Comparison of ENCODE assay signal across 22 mouse cellular contexts in the genomic region with DNA sequence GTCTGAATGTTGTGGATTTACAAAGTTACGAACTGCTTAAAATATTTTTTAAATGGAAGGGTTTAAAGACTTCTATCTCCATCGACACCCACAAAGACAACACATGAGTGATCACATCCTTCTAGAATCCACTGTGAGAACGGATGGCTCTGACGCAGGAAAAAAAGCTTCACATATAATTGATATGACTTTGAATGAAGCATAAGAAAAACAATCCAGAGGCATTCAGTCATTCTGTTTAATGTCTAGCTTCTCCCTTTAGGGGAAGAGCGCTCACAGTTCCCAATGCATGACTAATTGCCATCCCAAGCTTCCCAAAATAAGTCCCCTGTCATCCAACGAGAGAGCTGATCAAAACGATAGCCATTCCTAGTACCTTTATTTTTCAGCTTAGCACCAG.
"Had no signal": no experiment of that assay in that cellular context is flagged by ENCODE, and none has a peak within 500 bp of the region (broad histone marks: within the 10 kb centered on the region; RNA-seq: fewer than 3 reads in every experiment).

No protein-coding gene starts in this region.

- H3K4me2 ChIP-seq: lung, embryonic 15.5 days; midbrain, embryonic 11.5 days; midbrain, embryonic 13.5 days; midbrain, embryonic 15.5 days; neural tube, embryonic 13.5 days; neural tube, embryonic 15.5 days; stomach, embryonic 15.5 days had no signal

- H3K27ac ChIP-seq: lung, embryonic 15.5 days; macrophage; midbrain, embryonic 13.5 days; midbrain, embryonic 15.5 days; neural tube, embryonic 13.5 days; neural tube, embryonic 15.5 days; stomach, embryonic 15.5 days; stomach, postnatal 0 days had no signal

- H3K9ac ChIP-seq: liver, postnatal 0 days; lung, embryonic 15.5 days; midbrain, embryonic 13.5 days; midbrain, embryonic 15.5 days; neural tube, embryonic 13.5 days; neural tube, embryonic 15.5 days; stomach, embryonic 15.5 days had no signal

- H3K36me3 ChIP-seq: lung, embryonic 15.5 days; midbrain, embryonic 13.5 days; midbrain, embryonic 15.5 days; neural tube, embryonic 13.5 days; neural tube, embryonic 15.5 days; stomach, embryonic 15.5 days had no signal

- DNase-seq: liver, postnatal 0 days; lung, adult 2 months; lung, postnatal 14 days; lung, postnatal 36 days; retina, postnatal 1 day; right cerebral cortex, adult 18-20 months; right cerebral cortex, postnatal 25 days; right cerebral cortex, postnatal 4 days; thymus, adult 2 months; thymus, postnatal 25 days; thymus, postnatal 4 days had no signal

- ATAC-seq: liver, postnatal 0 days; lung, postnatal 0 days; midbrain, embryonic 13.5 days; midbrain, embryonic 15.5 days had no signal

- H3K4me3 ChIP-seq: lung, embryonic 15.5 days; megakaryocyte, embryonic 14.5 days; midbrain, embryonic 13.5 days; midbrain, embryonic 15.5 days; neural tube, embryonic 13.5 days; neural tube, embryonic 15.5 days; stomach, embryonic 15.5 days had no signal

- H3K9me3 ChIP-seq: lung, embryonic 15.5 days; megakaryocyte, embryonic 14.5 days; midbrain, embryonic 13.5 days; midbrain, embryonic 15.5 days; neural tube, embryonic 13.5 days; neural tube, embryonic 15.5 days; stomach, embryonic 15.5 days had no signal
